Mouse (Mus musculus): ENCODE measurements around the gene Spef1. TPM values are rescaled to one million over a fixed set of nuclear protein-coding genes. Genes with fewer than 3 reads are reported as not detected.
A peak's percentile ranks its signal among the peaks of the same experiment; 100 is the strongest.

Spef1 gene
- total and polyA plus RNA-seq, 2 experiments from 2014 or later, result 9.7 to 26.2 TPM

DNA sequence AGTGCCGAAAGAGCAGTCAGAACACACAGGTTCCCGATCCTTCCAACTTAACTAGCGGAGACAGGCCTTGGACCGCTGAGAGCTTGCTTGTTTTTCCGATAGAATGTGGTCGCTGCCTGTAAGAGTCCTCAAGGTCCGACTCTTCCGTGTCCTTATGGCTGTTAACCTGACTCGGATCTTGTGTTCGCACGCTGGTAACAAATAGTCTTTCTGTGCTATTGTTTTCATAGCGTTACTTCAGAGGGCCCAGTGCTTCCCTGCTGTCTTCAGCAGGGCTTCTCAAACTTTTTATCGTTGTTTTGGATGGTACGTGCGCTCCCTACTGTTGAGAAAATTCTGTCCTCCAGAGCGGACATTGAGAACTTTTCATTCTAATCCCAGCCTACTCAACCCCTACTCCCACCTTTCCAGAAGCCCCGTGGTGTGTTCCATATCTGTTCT lies 26.4 kb downstream of the Spef1 start:
- H3K27ac ChIP-seq (ENCODE audit: low read depth, low read length), result peak overlapping the region; percentile 96
- H3K36me3 ChIP-seq (ENCODE audit: insufficient read depth), result no peaks in the 10 kb centered on the region
- peak overlapping the region; percentile 51 for H3K4me3 ChIP-seq (ENCODE audit: low read depth, low read length)
- DNase-seq, result no peak
- no peaks in the 10 kb centered on the region for H3K27me3 ChIP-seq (ENCODE audit: insufficient read depth, low read length)
- H3K9me3 ChIP-seq (ENCODE audit: low read length), result no peaks in the 10 kb centered on the region
- peak overlapping the region; percentile 72 for H3K9ac ChIP-seq
- H3K4me2 ChIP-seq (ENCODE audit: low read depth), result peak overlapping the region; percentile 81
- WGBS, result under 1% methylated on average over 17 of the region's 17 CpGs
- ATAC-seq, result no peak; the same call in 1 of the 2 replicates
- TF ChIP-seq CTCF (IDR thresholded peaks at IDR 0.05; ENCODE audit: low read depth), result peak; percentile 43; the same call in 1 of the 2 replicates
- peaks cover 3% of the 10 kb centered on the region; the same call in 1 of the 2 replicates for H3K4me1 ChIP-seq (ENCODE audit: insufficient read depth)

DNA sequence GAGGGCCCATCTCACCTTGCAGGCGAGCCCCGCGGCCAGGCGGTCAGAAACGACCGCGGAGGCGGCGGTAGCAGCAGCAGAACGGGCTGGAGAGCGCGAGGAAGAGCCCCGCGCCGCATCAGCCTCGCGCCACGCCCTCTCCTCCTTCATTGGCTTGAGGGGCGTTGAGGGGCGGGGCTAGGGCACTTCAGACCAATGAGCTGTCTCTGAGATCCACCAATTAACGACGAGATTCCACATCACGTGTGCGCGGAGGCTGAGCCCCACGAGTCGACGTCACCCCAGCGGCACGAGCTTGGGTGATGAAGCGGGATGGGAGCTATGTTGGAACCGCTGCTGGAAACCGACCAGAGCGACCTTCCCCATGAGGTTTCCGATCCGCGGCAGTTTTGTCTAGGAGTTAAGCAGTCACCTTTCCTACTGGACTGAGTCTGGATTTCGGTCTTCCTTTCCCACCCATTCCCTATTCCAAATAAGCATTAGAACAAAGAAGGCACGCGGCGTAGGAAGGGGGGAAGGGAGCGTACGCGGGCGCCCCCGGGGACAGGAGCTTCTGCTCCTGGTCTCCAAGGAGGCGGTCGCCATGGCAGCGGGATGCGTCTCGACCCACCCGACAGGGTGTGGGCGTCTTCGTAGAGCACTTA lies 27.0 kb downstream of the Spef1 start, which contains the start of gene 1700037H04Rik:
TSS of gene 1700037H04Rik (minus strand) at position 144 of the 644 bp plus-strand sequence.
- peaks cover 3% of the 10 kb centered on the region; the same call in 1 of the 2 replicates for H3K4me1 ChIP-seq (ENCODE audit: insufficient read depth)

DNA sequence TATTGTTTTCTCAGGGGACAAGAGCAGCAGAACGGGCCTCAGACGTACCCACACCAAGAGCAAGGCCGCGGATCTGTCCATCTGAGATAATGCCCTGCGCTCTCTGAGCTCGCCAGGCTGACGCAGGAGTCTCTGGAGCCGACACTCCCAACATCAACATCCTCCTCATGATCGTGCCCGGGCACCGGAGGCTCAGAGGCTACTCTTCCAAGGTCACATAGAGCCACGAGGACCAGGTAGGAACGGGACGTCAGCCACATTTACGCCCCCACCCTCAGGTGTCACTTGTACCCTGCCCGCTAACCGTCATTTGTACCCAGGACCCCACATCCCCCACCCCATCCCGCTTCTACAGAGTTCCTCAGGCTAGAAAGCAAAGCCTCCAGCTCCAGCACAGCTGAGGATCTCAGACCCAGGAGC lies 27.6 kb downstream of the Spef1 start:
- Histone ChIP-seq H3K27me3 (ENCODE audit: insufficient read depth, low read length) (no peaks in the 10 kb centered on the region), H3K4me2 (ENCODE audit: low read depth) (peak overlapping the region; percentile 81), H3K9ac (peak overlapping the region; percentile 56), H3K4me1 (ENCODE audit: insufficient read depth) (peaks cover 3% of the 10 kb centered on the region; the same call in 1 of the 2 replicates), H3K27ac (ENCODE audit: low read depth, low read length) (peak overlapping the region; percentile 62; the same call in 1 of the 2 replicates), H3K36me3 (ENCODE audit: insufficient read depth) (peaks cover 3% of the 10 kb centered on the region; the same call in 1 of the 2 replicates), H3K9me3 (ENCODE audit: low read length) (no peaks in the 10 kb centered on the region), H3K4me3 (ENCODE audit: low read depth, low read length) (peak overlapping the region; percentile 51)
- TF ChIP-seq CTCF (IDR thresholded peaks at IDR 0.05; ENCODE audit: low read depth), result no peak
- DNase-seq (no peak), ATAC-seq (peak; percentile 55)
- 2% methylated on average over 18 of the region's 18 CpGs for WGBS

More for the DNA sequence above, 27.0 kb downstream of the Spef1 start, which contains the start of gene 1700037H04Rik:
- Histone ChIP-seq H3K36me3 (ENCODE audit: insufficient read depth) (0 out of 2 replicates have a peak, but pooled peaks cover 3% of the 10 kb centered on the region), H3K4me2 (ENCODE audit: low read depth) (peak within 1 kb of the TSS; percentile 81), H3K9me3 (ENCODE audit: low read length) (no peaks in the 10 kb centered on the region), H3K27me3 (ENCODE audit: insufficient read depth, low read length) (no peaks in the 10 kb centered on the region), H3K27ac (ENCODE audit: low read depth, low read length) (peak within 1 kb of the TSS; percentile 96), H3K4me3 (ENCODE audit: low read depth, low read length) (peak within 1 kb of the TSS; percentile 51), H3K9ac (peak within 1 kb of the TSS; percentile 72)
- peak; percentile 98 for ATAC-seq
- no peak for TF ChIP-seq CTCF (IDR thresholded peaks at IDR 0.05; ENCODE audit: low read depth)
- WGBS, result under 1% methylated on average over 54 of the region's 54 CpGs
- peak; percentile 99 for DNase-seq

DNA sequence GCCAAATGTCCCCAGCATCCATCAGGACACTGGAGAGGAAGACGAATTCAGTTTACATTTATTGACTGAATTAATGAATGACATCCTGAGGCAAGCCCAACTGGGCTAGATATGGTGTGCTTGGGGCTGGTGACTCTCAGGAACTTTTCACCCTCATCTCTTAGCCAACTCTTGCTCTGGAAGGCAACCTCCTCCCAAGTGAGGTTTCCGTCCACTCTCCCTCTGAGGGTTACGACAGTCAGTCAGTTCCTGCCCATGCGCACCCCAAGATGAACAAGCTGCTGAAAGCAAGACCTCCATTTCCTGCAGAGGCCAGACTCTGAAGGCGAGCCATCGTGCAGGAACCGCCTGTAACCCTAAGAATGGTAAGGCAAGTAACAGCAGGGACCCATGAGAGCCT lies 30.1 kb downstream of the Spef1 start:
- 95% methylated on average over 7 of the region's 7 CpGs for WGBS
- DNase-seq (no peak), ATAC-seq (no peak)
- H3K27ac ChIP-seq (ENCODE audit: low read depth, low read length), result no peak overlapping the region
- H3K27me3 ChIP-seq (ENCODE audit: insufficient read depth, low read length), result no peaks in the 10 kb centered on the region
- no peak overlapping the region for H3K4me3 ChIP-seq (ENCODE audit: low read depth, low read length)
- H3K9me3 ChIP-seq (ENCODE audit: low read length), result no peaks in the 10 kb centered on the region
- H3K36me3 ChIP-seq (ENCODE audit: insufficient read depth), result peaks cover 14% of the 10 kb centered on the region
- no peak overlapping the region for H3K9ac ChIP-seq
- H3K4me2 ChIP-seq (ENCODE audit: low read depth), result no peak overlapping the region
- peaks cover 3% of the 10 kb centered on the region; the same call in 1 of the 2 replicates for H3K4me1 ChIP-seq (ENCODE audit: insufficient read depth)
- no peak for TF ChIP-seq CTCF (IDR thresholded peaks at IDR 0.05; ENCODE audit: low read depth)

DNA sequence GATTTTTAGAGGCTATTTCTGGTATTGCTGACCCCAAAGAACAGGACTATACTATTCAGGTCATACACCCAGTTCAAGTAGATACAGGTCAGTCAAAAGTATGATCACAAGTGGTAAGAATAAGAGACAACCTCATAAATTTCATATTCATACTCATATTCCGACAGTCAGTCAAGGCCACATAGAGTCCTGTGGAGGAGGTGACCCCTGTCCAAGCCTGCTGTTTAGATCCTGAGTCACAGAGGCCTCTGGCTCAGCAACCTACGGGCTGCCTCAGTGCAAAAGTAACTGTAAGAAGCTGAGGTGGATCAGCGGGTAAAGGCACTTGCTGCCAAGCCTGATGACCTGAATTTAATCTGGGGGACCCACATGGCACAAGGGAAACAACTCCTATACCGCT lies 33.0 kb downstream of the Spef1 start:
- H3K36me3 ChIP-seq (ENCODE audit: insufficient read depth), result peaks cover 39% of the 10 kb centered on the region
- H3K4me3 ChIP-seq (ENCODE audit: low read depth, low read length), result no peak overlapping the region
- no peak for DNase-seq
- no peak for ATAC-seq
- peaks cover 3% of the 10 kb centered on the region; the same call in 1 of the 2 replicates for H3K4me1 ChIP-seq (ENCODE audit: insufficient read depth)
- no peak overlapping the region for H3K9ac ChIP-seq
- H3K9me3 ChIP-seq (ENCODE audit: low read length), result no peaks in the 10 kb centered on the region
- no peak overlapping the region for H3K27ac ChIP-seq (ENCODE audit: low read depth, low read length)
- WGBS, result 95% methylated on average over 4 of the region's 4 CpGs
- H3K27me3 ChIP-seq (ENCODE audit: insufficient read depth, low read length), result no peaks in the 10 kb centered on the region
- TF ChIP-seq CTCF (IDR thresholded peaks at IDR 0.05; ENCODE audit: low read depth), result no peak
- H3K4me2 ChIP-seq (ENCODE audit: low read depth), result no peak overlapping the region

DNA sequence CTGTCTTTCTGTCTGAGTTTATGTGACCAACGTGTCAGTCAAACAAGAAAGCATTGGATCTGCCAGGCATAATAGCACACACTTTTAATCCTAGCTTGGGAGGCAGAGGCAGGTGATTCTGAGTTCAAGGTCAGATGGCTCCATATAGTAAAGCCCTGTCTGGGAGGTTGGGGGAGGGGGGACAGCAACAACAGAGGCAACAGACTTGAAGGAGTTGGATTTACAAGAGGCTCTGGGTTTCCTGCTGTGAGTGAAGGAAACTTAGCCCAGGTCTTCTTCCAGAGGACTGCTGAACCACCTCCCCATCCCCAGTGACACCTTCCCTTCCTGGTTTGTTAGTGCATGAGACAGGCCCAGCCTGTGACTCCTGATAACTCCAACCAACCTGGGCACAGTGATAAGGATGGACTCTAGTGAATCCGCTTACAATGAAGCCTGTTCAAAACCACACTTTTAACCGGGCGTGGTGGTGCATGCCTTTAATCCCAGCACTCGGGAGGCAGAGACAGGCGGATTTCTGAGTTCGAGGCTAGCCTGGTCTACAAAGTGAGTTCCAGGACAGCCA lies 34.8 kb downstream of the Spef1 start:
- H3K9me3 ChIP-seq (ENCODE audit: low read length), result no peaks in the 10 kb centered on the region
- DNase-seq, result no peak
- ATAC-seq, result no peak
- WGBS, result 94% methylated on average over 7 of the region's 7 CpGs
- no peak overlapping the region for H3K27ac ChIP-seq (ENCODE audit: low read depth, low read length)
- no peak for TF ChIP-seq CTCF (IDR thresholded peaks at IDR 0.05; ENCODE audit: low read depth)
- H3K4me1 ChIP-seq (ENCODE audit: insufficient read depth), result no peaks in the 10 kb centered on the region
- H3K27me3 ChIP-seq (ENCODE audit: insufficient read depth, low read length), result no peaks in the 10 kb centered on the region
- H3K36me3 ChIP-seq (ENCODE audit: insufficient read depth), result peaks cover 57% of the 10 kb centered on the region
- no peak overlapping the region for H3K9ac ChIP-seq
- no peak overlapping the region for H3K4me3 ChIP-seq (ENCODE audit: low read depth, low read length)
- H3K4me2 ChIP-seq (ENCODE audit: low read depth), result no peak overlapping the region

DNA sequence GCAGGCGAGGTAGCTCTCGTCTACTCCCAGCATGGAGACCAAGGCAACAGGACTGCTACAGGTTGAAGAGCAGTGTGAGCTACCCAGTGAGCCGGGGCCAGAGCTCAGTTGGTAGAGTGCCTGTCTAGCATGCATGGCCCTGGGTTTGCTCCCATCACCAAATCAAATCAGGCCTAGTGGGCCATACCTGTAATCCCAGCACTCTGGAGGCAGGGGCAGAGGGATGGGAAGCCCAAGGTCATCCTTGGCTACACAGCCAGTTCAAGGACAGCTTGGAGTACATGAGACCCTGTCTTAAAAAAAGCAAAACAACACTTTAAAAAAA lies 37.9 kb downstream of the Spef1 start:
- H3K36me3 ChIP-seq (ENCODE audit: insufficient read depth), result peaks cover 82% of the 10 kb centered on the region
- no peak overlapping the region for H3K4me2 ChIP-seq (ENCODE audit: low read depth)
- no peak for TF ChIP-seq CTCF (IDR thresholded peaks at IDR 0.05; ENCODE audit: low read depth)
- H3K27me3 ChIP-seq (ENCODE audit: insufficient read depth, low read length), result no peaks in the 10 kb centered on the region
- no peak overlapping the region for H3K9ac ChIP-seq
- WGBS, result 94% methylated on average over 3 of the region's 3 CpGs
- H3K9me3 ChIP-seq (ENCODE audit: low read length), result no peaks in the 10 kb centered on the region
- no peak overlapping the region for H3K4me3 ChIP-seq (ENCODE audit: low read depth, low read length)
- no peaks in the 10 kb centered on the region for H3K4me1 ChIP-seq (ENCODE audit: insufficient read depth)
- DNase-seq (no peak), ATAC-seq (no peak)
- H3K27ac ChIP-seq (ENCODE audit: low read depth, low read length), result no peak overlapping the region
